Mouse (Mus musculus) forebrain, embryonic 10.5 days (tissue): Measurements from ENCODE around the gene Gm17581. TPM values are rescaled to one million over a fixed set of nuclear protein-coding genes. Genes with fewer than 3 reads are reported as not detected.
A peak's percentile ranks its signal among the peaks of the same experiment; 100 is the strongest.

Source experiments
- DNase-seq: peaks from one replicate; pipeline ENCODE4 v3.0.0-alpha.2; 2017; ENCODE audit warnings: low spot score; ENCODE audit errors: extremely low spot score
- H3K27ac ChIP-seq: fragments of 300-500 bp; sonication (generic); 2 replicates; pipeline ENCODE4 v1.5.1; 2016; ENCODE audit warnings: mild to moderate bottlenecking
- H3K27me3 ChIP-seq: fragments of 300-500 bp; sonication (generic); 2 replicates; pipeline ENCODE4 v1.6.1; 2016; ENCODE audit warnings: mild to moderate bottlenecking; ENCODE audit not compliant: poor library complexity, severe bottlenecking
- H3K36me3 ChIP-seq: fragments of 300-500 bp; sonication (generic); replicated peaks from 2 replicates; pipeline ENCODE4 v1.6.1; 2016; ENCODE audit warnings: mild to moderate bottlenecking, moderate library complexity
- H3K4me1 ChIP-seq: fragments of 300-500 bp; sonication (generic); 2 replicates; pipeline ENCODE4 v1.6.1; 2016
- H3K4me3 ChIP-seq: fragments of 300-500 bp; sonication (generic); 2 replicates; pipeline ENCODE4 v1.5.1; 2016; ENCODE audit warnings: mild to moderate bottlenecking, moderate library complexity
- H3K9me3 ChIP-seq: fragments of 300-500 bp; sonication (generic); 2 replicates; pipeline ENCODE4 v1.6.1; 2016; ENCODE audit warnings: mild to moderate bottlenecking, moderate library complexity
- WGBS: fragments of 180-500 bp; shearing (Covaris S2); methylation state at CpG from one replicate; pipeline ENCODE4 v1.1.7; 2016; 5-methylcytosine and 5-hydroxymethylcytosine counted together
- polyA plus RNA-seq: library from polyadenylated mRNA; unstranded; fragments of >200 nt; fragmentation: Nextera tagmentation; extraction: Ambion mirVana; gene quantifications from 2 replicates; pipeline ENCODE4 v1.2.1, GENCODE M21; 2016

Gene Gm17581
- polyA plus RNA-seq, 1 experiment from 2014 or later = not detected

DNA sequence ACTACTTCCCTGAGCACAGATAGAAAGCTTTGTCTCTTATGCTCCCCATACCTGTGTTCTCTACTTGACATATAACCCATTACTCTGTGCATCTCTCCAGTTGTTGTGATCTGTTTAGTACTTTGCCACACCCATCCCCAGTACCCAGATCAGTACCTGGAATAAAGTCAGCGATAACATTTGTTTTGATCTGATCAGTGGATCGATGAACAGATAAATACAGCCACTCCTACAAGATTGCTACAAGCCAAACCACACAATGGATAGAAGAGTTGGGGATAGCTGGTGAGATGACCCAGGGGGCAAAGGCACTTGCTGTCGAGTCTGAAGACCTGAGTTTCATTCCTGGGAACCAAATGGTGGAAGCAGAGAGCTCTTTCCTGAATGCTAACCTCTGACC lies 40.4 kb downstream of the Gm17581 start:
- Histone ChIP-seq H3K27me3 (no peaks in the 10 kb centered on the region), H3K4me3 (no peak overlapping the region), H3K36me3 (0 out of 2 replicates have a peak, but pooled peaks cover 2% of the 10 kb centered on the region), H3K27ac (no peak overlapping the region), H3K9me3 (no peaks in the 10 kb centered on the region), H3K4me1 (peaks cover 18% of the 10 kb centered on the region)
- WGBS = 69% methylated on average over 3 of the region's 3 CpGs
- no peak for DNase-seq

DNA sequence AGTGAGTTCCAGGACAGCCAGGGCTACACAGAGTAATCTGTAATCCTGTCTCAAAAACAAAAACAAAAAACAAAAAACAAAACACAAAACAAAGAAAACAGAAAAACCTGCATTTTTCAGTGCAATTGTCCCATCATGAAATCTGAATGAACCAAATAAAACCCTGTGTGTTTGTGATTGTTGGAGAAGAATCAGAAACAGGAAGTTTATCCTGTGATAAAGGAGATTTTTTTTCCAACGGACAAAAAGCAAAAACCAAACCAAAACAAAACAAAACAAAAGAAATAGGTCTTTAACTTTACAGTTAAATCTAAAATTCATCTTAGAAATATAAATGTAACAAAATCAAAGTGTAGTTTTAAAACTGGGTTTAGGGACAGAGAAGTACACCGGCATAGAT lies 41.1 kb downstream of the Gm17581 start:
- no peaks in the 10 kb centered on the region for H3K9me3 ChIP-seq
- H3K36me3 ChIP-seq = 0 out of 2 replicates have a peak, but pooled peaks cover 2% of the 10 kb centered on the region
- no peak overlapping the region for H3K4me3 ChIP-seq
- no peak for DNase-seq
- H3K27ac ChIP-seq = no peak overlapping the region
- H3K27me3 ChIP-seq = no peaks in the 10 kb centered on the region
- H3K4me1 ChIP-seq = peaks cover 21% of the 10 kb centered on the region
- WGBS = 73% methylated on average over 2 of the region's 2 CpGs

DNA sequence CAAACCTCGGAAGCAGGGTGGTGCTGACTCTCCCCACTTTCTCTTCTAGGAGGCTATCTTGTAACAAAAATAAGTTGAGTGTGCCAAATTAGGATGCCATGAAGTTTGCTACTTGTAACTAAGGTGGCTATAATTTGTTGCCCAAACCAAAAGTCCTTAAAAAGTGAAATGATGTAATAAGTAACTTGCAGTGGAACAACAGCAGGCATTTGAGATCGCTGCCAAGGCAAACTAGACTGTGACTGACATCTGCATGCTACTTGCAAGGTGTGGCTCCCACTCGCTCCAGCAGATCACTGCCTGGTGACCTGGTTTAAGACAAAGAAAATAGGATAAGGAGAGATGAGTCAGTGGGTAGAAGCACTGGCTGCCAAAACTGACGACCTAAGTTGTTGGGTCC lies 42.5 kb downstream of the Gm17581 start:
- Histone ChIP-seq H3K9me3 (no peaks in the 10 kb centered on the region), H3K4me1 (peaks cover 26% of the 10 kb centered on the region), H3K36me3 (peaks cover 3% of the 10 kb centered on the region; the same call in 1 of the 2 replicates), H3K4me3 (no peak overlapping the region), H3K27me3 (no peaks in the 10 kb centered on the region), H3K27ac (no peak overlapping the region)
- no peak for DNase-seq
- WGBS = 75% methylated on average over 4 of the region's 4 CpGs

DNA sequence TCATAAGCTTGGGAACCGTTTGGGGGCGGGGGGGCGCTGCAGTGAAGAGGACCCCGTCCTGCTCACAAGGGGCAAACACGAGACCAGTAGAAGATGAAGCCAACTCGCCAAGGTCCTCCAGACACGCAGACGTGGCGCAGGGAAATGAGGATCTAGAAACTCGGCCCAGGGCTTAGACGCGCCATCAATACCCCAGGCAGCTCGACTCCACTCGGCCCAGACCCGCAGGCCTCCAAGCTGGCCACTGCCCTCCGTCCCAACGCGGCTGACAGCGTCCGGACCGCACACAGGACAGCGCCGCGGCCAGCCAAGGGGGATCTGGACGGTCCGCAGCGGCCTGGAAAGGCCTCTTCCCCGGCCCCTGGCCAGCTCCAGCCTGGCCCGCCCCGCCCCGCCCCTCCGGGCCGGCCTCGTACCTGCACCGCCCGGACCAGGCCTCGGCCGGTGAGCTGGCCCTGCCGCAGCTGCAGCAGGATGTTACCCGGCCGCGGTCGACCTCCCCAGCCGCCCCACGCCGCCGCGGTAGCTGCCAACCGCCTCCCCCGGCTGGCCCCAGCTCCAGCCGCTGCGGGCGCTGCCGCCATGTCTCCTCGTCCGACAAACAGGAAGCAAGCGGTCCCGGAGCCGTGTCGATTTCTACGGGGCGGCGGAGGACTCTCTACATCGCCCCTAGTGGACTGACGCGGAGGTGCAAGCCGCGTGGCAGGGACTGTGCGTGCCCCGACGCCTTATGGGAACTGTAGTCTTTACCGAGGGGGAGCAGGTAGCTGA lies 43.8 kb downstream of the Gm17581 start, which contains the start of gene Trpc4ap:
Gene Trpc4ap, minus strand, starts transcription at position 662 of the 771 bp plus-strand sequence.
- WGBS = under 1% methylated on average over 72 of the region's 72 CpGs

DNA sequence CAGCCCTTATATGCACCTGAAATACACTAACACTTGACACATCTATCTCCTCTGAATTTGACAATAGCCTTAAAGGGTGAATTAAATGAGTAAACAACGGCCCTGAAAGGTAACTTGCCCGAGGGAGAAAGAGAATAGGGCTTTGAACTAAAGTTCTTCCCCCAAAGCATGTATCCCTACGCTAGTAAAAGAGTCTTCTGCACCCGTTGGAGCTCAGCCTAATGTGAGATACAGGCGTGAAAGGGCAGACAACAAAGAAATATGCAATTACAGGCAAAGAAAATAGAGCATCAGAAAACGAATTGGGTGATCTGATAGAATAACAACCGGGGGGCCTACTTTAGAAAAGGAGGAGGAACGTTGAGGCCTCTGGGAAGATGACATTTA lies 44.3 kb downstream of the Gm17581 start:
- H3K9me3 ChIP-seq = no peaks in the 10 kb centered on the region
- WGBS = 10% methylated on average over 8 of the region's 8 CpGs
- H3K4me1 ChIP-seq = peaks cover 26% of the 10 kb centered on the region
- H3K4me3 ChIP-seq = peak overlapping the region; percentile 80
- H3K27me3 ChIP-seq = no peaks in the 10 kb centered on the region
- H3K36me3 ChIP-seq = peaks cover 21% of the 10 kb centered on the region
- peak overlapping the region; percentile 92 for H3K27ac ChIP-seq
- DNase-seq = no peak

More for the DNA sequence above, 43.8 kb downstream of the Gm17581 start, which contains the start of gene Trpc4ap:
- H3K4me3 ChIP-seq = peak within 1 kb of the TSS; percentile 80
- H3K27ac ChIP-seq = peak within 1 kb of the TSS; percentile 92
- peaks cover 15% of the 10 kb centered on the region for H3K36me3 ChIP-seq
- peak; percentile 96 for DNase-seq
- H3K4me1 ChIP-seq = peaks cover 26% of the 10 kb centered on the region
- H3K9me3 ChIP-seq = no peaks in the 10 kb centered on the region
- no peaks in the 10 kb centered on the region for H3K27me3 ChIP-seq

DNA sequence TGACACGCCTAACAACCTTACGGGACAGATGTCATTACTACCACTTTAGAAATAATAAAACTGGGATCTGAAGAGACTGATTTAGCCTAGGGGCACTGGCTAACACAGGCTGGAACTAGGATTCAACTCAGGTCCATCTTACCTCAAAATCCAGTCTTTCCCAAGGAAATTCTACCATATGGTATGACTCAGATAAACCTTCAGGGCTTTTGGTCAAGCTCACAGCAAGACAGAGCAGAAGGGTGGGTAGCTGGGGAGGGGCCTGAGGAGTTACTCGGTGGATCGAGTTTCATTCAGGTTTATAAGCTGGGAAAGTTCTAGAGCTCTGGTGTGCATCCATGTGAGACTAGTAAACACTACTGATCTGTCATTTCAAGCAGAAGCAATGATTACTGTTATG lies 46.5 kb downstream of the Gm17581 start:
- Histone ChIP-seq H3K4me1 (peaks cover 22% of the 10 kb centered on the region), H3K27me3 (no peaks in the 10 kb centered on the region), H3K9me3 (no peaks in the 10 kb centered on the region), H3K36me3 (peaks cover 29% of the 10 kb centered on the region), H3K27ac (no peak overlapping the region), H3K4me3 (no peak overlapping the region)
- WGBS = 88% methylated on average over 4 of the region's 4 CpGs
- DNase-seq = no peak

DNA sequence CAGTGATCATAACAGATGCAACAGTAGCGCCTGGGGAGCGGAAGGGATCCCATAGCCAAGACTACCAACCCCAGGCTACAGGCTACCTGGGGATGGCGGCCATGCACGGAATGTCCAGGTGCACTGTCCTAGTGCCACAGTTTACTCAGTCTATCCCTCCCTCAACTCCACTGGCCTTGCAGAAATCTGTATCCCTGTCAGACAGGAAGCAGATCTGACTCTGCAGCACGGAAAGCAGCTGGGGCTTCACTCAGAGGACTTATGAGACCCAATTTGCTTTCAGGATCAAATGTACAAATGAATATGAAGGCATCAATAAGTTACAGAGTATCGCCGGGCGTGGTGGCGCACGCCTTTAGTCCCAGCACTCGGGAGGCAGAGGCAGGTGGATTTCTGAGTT lies 47.9 kb downstream of the Gm17581 start:
- no peak overlapping the region for H3K27ac ChIP-seq
- H3K9me3 ChIP-seq = no peaks in the 10 kb centered on the region
- no peak overlapping the region for H3K4me3 ChIP-seq
- no peaks in the 10 kb centered on the region for H3K27me3 ChIP-seq
- WGBS = 94% methylated on average over 11 of the region's 11 CpGs
- peaks cover 22% of the 10 kb centered on the region for H3K4me1 ChIP-seq
- peaks cover 29% of the 10 kb centered on the region for H3K36me3 ChIP-seq
- no peak for DNase-seq

DNA sequence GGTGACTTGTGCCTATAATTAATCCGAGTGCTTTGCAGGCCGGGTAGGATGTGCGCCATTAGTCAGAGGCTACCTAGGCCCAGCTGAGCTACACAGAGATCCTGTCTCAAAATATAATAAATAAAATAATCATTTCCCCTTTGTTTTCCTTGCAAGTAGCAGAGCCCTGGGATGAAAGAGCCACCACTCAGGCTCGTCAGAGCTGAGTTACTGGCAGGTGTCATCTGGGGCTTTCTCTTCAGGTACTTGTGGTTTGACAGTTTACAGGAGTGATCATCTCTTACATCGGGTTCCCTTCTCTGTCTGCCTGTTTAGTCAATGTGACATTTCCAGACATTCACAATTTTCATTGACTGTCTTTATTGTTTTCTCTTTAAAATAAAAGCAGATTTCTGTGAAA lies 49.1 kb downstream of the Gm17581 start:
- Histone ChIP-seq H3K4me3 (no peak overlapping the region), H3K9me3 (no peaks in the 10 kb centered on the region), H3K4me1 (peaks cover 21% of the 10 kb centered on the region), H3K27me3 (no peaks in the 10 kb centered on the region), H3K36me3 (peaks cover 29% of the 10 kb centered on the region), H3K27ac (no peak overlapping the region)
- 89% methylated on average over 5 of the region's 5 CpGs for WGBS
- no peak for DNase-seq

Other genes starting within 250 kb of the Gm17581 start
- gene Acss2, start 217.9 kb downstream of the Gm17581 start, polyA plus RNA-seq = 13.1 and 14.3 TPM in 2 replicates
- gene Ggt7, start 217.6 kb downstream of the Gm17581 start, polyA plus RNA-seq = 9.8 and 10.9 TPM in 2 replicates
- gene Gss, start 143.1 kb downstream of the Gm17581 start, polyA plus RNA-seq = 22.6 and 24.2 TPM in 2 replicates
- 0.67 and 0.73 TPM in 2 replicates for gene Myh7b, start 124.7 kb downstream of the Gm17581 start, polyA plus RNA-seq
- gene Trpc4ap, start 43.5 kb downstream of the Gm17581 start, polyA plus RNA-seq = 116 and 126 TPM in 2 replicates
- gene Edem2, start 6.4 kb downstream of the Gm17581 start, polyA plus RNA-seq = 30.5 and 30.9 TPM in 2 replicates
- 1.1 TPM in 2 replicates for gene Procr, start 15.3 kb upstream of the Gm17581 start, polyA plus RNA-seq
- 0.17 and 0.35 TPM in 2 replicates for gene Mmp24, start 39.5 kb upstream of the Gm17581 start, polyA plus RNA-seq
- 5.9 and 6.8 TPM in 2 replicates for gene BC029722, start 83.6 kb upstream of the Gm17581 start, polyA plus RNA-seq
- gene Eif6, start 91.1 kb upstream of the Gm17581 start, polyA plus RNA-seq = 241 and 249 TPM in 2 replicates
- 0.26 and 0.29 TPM in 2 replicates for gene Fam83c, start 99.0 kb upstream of the Gm17581 start, polyA plus RNA-seq
- 78.4 and 82.2 TPM in 2 replicates for gene Uqcc1, start 194.4 kb upstream of the Gm17581 start, polyA plus RNA-seq
- gene Gm15557, start 204.9 kb upstream of the Gm17581 start, polyA plus RNA-seq = not detected in 2 replicates
- gene Gdf5, start 209.5 kb upstream of the Gm17581 start, polyA plus RNA-seq = 0.27 and 0.88 TPM in 2 replicates
- gene Cep250, start 220.6 kb upstream of the Gm17581 start, polyA plus RNA-seq = 28.8 and 28.9 TPM in 2 replicates